Mouse (Mus musculus) olfactory bulb, adult 2 months (tissue): ENCODE results near the gene Ipcef1.

Experiments used
- CTCF ChIP-seq: fragments of 200-500 bp; IDR thresholded peaks from 2 replicates; pipeline ENCODE4 v1.5.1; 2012; ENCODE audit warnings: low read depth, mild to moderate bottlenecking, low read length, moderate library complexity; ENCODE audit not compliant: insufficient read depth
- POLR2A ChIP-seq: fragments of 200-500 bp; IDR thresholded peaks from 2 replicates; pipeline ENCODE4 v1.6.1; 2012; ENCODE audit warnings: mild to moderate bottlenecking, low read depth, low read length, moderate library complexity; ENCODE audit not compliant: insufficient read depth

- no peak for TF ChIP-seq CTCF
- no peak for TF ChIP-seq POLR2A
Observed at GRCm38 (mm10) chr10:6987399-6988098, 64.7 kb downstream of the Ipcef1 start.
